Mouse (Mus musculus) cerebellum, adult 9-11 months (tissue): Measurements from ENCODE around the gene Rab3gap2.

Experiments
- DNase-seq: peaks from one replicate; pipeline ENCODE4 v3.0.0; 2022

Gene Rab3gap2

GRCm38 (mm10) chr1:185203909-185204661 is at the start of gene Rab3gap2:
TSS of gene Rab3gap2 (plus strand) at chr1:185204117.
- peak; percentile 99 for DNase-seq

GRCm38 (mm10) chr1:185173641-185174040 is 30.3 kb upstream of the Rab3gap2 start:
- DNase-seq: no peak

GRCm38 (mm10) chr1:185177860-185178259 is 26.1 kb upstream of the Rab3gap2 start:
- DNase-seq: no peak

- no peak for DNase-seq
Measured at GRCm38 (mm10) chr1:185183591-185184330, 20.2 kb upstream of the Rab3gap2 start.

- DNase-seq: no peak
Measured at GRCm38 (mm10) chr1:185185556-185185955, 18.4 kb upstream of the Rab3gap2 start.

GRCm38 (mm10) chr1:185187135-185187785 is 16.7 kb upstream of the Rab3gap2 start:
- no peak for DNase-seq

- DNase-seq: no peak
Measured at GRCm38 (mm10) chr1:185189901-185190300, 14.0 kb upstream of the Rab3gap2 start.

GRCm38 (mm10) chr1:185192087-185192486 is 11.8 kb upstream of the Rab3gap2 start:
- DNase-seq: no peak

GRCm38 (mm10) chr1:185193509-185193908 is 10.4 kb upstream of the Rab3gap2 start:
- DNase-seq: no peak

- DNase-seq: no peak
Measured at GRCm38 (mm10) chr1:185196323-185196722, 7.6 kb upstream of the Rab3gap2 start.

GRCm38 (mm10) chr1:185200571-185201395 is 3.1 kb upstream of the Rab3gap2 start:
- no peak for DNase-seq

GRCm38 (mm10) chr1:185201994-185202393 is 1.9 kb upstream of the Rab3gap2 start:
- DNase-seq: no peak

- peak; percentile 30 for DNase-seq
Measured at GRCm38 (mm10) chr1:185203196-185203908, 565 bp upstream of the Rab3gap2 start.

GRCm38 (mm10) chr1:185205090-185205489 is 1.2 kb downstream of the Rab3gap2 start:
- no peak for DNase-seq

GRCm38 (mm10) chr1:185207851-185208595 is 4.1 kb downstream of the Rab3gap2 start:
- DNase-seq: no peak

- no peak for DNase-seq
Measured at GRCm38 (mm10) chr1:185208766-185209165, 4.8 kb downstream of the Rab3gap2 start.

GRCm38 (mm10) chr1:185209641-185210176 is 5.8 kb downstream of the Rab3gap2 start:
- DNase-seq: no peak

- DNase-seq: no peak
Measured at GRCm38 (mm10) chr1:185216360-185216759, 12.4 kb downstream of the Rab3gap2 start.

- no peak for DNase-seq
Measured at GRCm38 (mm10) chr1:185216762-185217161, 12.8 kb downstream of the Rab3gap2 start.

- no peak for DNase-seq
Measured at GRCm38 (mm10) chr1:185217966-185218365, 14.0 kb downstream of the Rab3gap2 start.

- no peak for DNase-seq
Measured at GRCm38 (mm10) chr1:185226889-185227288, 23.0 kb downstream of the Rab3gap2 start.
